Mouse (Mus musculus) small intestine, adult 2 months (tissue): ENCODE results near the gene Pde6h. TPM values are rescaled to one million over a fixed set of nuclear protein-coding genes. Genes with fewer than 3 reads are reported as not detected.

Source experiments
- H3K27ac ChIP-seq: fragments of 200-500 bp; 2 replicates; pipeline ENCODE4 v1.5.1; 2012; ENCODE audit warnings: low read depth, low read length, control low read depth, inconsistent platforms; ENCODE audit not compliant: insufficient read depth
- H3K27me3 ChIP-seq: fragments of 200-500 bp; 2 replicates; pipeline ENCODE4 v1.6.1; 2012; ENCODE audit warnings: mild to moderate bottlenecking, moderate library complexity, low read length, inconsistent platforms; ENCODE audit not compliant: control insufficient read depth, insufficient read depth
- H3K36me3 ChIP-seq: fragments of 200-500 bp; 2 replicates; pipeline ENCODE4 v1.6.1; 2012; ENCODE audit warnings: mild to moderate bottlenecking, low read length, control low read depth, inconsistent platforms; ENCODE audit not compliant: control insufficient read depth, insufficient read depth
- H3K4me1 ChIP-seq: fragments of 200-500 bp; 2 replicates; pipeline ENCODE4 v1.6.1; 2012; ENCODE audit warnings: low read length, inconsistent platforms, mixed read lengths; ENCODE audit not compliant: control insufficient read depth, insufficient read depth, insufficient read length
- H3K4me3 ChIP-seq: fragments of 200-500 bp; 2 replicates; pipeline ENCODE4 v1.5.1; 2012; ENCODE audit warnings: low read depth, mild to moderate bottlenecking, control low read depth, inconsistent platforms, low read length, moderate library complexity
- CTCF ChIP-seq: fragments of 200-500 bp; IDR thresholded peaks from 2 replicates; pipeline ENCODE4 v1.5.1; 2012; ENCODE audit warnings: low read depth, mild to moderate bottlenecking, control low read depth, inconsistent platforms, low read length, moderate library complexity, mixed read lengths; ENCODE audit not compliant: insufficient replicate concordance, insufficient read length; ENCODE audit errors: extremely low read depth
- POLR2A ChIP-seq: fragments of 200-500 bp; IDR thresholded peaks from 2 replicates; pipeline ENCODE4 v1.6.1; 2012; ENCODE audit warnings: low read depth, mild to moderate bottlenecking, control low read depth, inconsistent platforms, low read length, moderate library complexity
- WGBS: fragments of 180-500 bp; shearing (Covaris S2); methylation state at CpG from one replicate; pipeline ENCODE4 v1.1.7; 2018; 5-methylcytosine and 5-hydroxymethylcytosine counted together
- polyA plus RNA-seq: library from polyadenylated mRNA; depleted of rRNA; stranded (reverse); fragments of >200 nt; gene quantifications from 2 replicates; pipeline ENCODE4 v1.2.3, GENCODE M21; 2012

The Pde6h gene
- polyA plus RNA-seq, 1 experiment = not detected

DNA sequence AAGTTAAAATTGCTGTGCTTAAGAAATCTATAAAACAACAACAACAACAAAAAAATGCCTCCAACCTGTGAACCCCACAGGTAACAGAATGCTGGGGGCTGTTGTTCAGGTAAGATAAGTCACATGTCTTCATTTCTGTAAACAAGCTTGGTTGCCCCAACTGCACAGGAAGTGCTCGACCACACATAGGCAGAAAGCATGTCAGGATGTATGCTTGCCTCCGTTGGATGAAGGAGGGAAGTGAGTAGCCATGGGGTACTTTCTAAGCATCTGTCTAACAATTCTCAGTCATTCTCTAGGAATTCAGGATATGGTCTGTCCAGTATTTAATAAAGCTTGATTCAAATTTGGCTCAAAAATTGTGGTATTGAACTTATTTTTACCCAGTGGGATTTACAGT, 24.7 kb upstream of the Pde6h start:
- H3K4me3 ChIP-seq = no peak overlapping the region
- no peaks in the 10 kb centered on the region for H3K27me3 ChIP-seq
- WGBS = 75% methylated on average over 2 of the region's 2 CpGs
- TF ChIP-seq POLR2A (no peak), CTCF (no peak)
- no peaks in the 10 kb centered on the region for H3K36me3 ChIP-seq
- no peaks in the 10 kb centered on the region for H3K4me1 ChIP-seq
- no peak overlapping the region for H3K27ac ChIP-seq

DNA sequence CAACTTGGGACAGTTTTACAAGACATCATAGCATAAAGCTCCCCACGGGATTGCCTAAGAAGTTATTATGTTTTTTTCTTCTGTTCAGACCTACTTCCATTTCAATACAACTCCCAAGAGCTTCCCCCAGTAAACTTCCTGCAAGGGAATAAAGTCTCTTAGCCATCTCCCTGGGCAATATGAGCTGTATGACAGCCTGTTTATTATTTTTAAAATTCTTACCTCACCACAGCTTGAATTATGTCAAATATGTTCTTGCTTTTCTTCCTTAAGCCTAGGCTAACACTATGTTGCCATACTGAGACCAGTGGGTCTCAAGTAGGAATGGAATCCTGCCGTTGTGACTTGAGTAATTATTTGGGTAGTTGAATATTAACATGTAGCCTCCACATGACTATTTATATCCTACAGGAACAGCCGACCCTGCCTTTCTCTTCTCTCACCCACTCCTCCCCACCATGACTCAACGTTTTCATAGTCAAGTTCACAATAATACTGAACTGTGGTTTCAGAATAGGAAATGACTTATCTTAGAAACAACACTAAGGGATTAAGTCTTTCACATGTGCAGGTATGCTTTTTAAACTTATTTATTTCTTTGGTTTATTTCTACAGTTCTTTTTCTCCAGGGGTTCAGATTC, 23.1 kb upstream of the Pde6h start:
- TF ChIP-seq CTCF (no peak), POLR2A (no peak)
- Histone ChIP-seq H3K27me3 (no peaks in the 10 kb centered on the region), H3K27ac (no peak overlapping the region), H3K4me1 (no peaks in the 10 kb centered on the region), H3K4me3 (no peak overlapping the region), H3K36me3 (no peaks in the 10 kb centered on the region)
- 22% methylated on average over 4 of the region's 4 CpGs for WGBS

DNA sequence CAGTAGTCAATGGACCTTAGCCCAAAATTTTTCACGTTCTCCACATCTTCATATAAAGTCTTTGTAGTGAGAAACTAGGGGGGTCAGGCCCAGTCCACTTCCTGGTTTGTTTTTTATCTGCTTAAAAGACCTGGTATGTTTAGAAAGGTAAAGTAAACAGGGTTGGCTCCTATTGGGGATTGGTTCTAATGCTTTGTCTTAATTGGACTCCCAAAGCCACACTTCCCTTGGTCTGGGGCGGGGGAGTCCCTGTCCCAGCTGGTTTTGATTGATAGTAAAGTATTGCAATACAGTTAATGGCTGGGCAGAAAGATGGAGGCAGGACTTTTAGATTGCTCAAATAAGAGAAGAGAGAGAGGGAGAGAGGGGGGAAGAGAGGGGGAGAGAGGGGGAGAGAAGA, 22.6 kb upstream of the Pde6h start:
- Histone ChIP-seq H3K27me3 (no peaks in the 10 kb centered on the region), H3K4me1 (no peaks in the 10 kb centered on the region), H3K36me3 (no peaks in the 10 kb centered on the region), H3K27ac (no peak overlapping the region), H3K4me3 (no peak overlapping the region)
- TF ChIP-seq CTCF (no peak), POLR2A (no peak)
- WGBS = 63% methylated on average over 2 of the region's 2 CpGs

DNA sequence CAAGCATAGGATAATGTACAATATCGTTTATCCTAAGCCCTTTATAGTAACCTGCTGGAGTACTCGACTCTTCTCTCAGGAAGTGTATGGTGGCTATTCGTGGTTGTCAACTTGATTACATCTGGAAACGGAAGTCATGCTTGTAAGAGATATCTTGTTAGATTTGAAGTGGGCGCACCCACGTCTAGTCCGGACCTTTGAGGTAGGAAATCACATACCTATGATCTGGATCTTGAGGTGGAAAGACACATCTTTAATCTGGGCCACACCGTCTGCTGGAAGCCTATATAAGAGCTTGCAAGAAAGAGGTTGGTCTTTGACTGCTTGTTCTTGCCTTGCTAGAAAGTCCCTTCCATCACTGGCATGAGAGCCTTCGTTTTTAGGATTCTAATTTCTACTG, 21.1 kb upstream of the Pde6h start:
- no peak overlapping the region for H3K4me3 ChIP-seq
- H3K4me1 ChIP-seq = peaks cover 2% of the 10 kb centered on the region
- 79% methylated on average over 9 of the region's 9 CpGs for WGBS

DNA sequence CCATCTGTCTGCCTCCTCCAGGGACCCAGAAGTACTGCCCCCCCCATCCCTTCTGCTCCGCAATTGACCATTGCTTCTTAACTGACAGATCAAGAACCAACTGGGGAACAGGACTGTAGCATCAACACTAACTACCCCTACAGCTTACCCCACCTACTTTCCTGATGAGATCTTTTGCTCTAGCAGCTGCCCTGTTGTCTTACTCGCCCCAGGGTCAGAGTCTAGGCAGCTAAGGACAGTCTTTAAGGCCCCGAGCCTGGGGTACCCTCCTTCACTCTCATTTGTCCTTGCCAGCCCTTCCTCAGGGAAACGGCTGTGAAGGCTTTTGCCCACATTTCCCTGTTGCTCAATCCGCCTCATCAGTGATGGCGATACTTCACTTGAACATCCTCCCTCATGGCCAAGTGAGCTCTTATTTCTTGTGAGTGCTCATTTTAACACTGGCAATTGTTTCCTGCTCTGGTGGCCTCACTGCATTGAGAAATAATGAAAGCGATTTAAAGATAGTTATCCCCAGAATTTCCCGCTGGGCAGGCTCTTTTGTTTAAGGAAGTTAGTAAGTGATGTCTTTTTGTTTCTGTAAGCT, 19.7 kb upstream of the Pde6h start:
- Histone ChIP-seq H3K27ac (no peak overlapping the region), H3K4me1 (peaks cover 5% of the 10 kb centered on the region), H3K36me3 (no peaks in the 10 kb centered on the region), H3K4me3 (no peak overlapping the region), H3K27me3 (no peaks in the 10 kb centered on the region)
- WGBS = 52% methylated on average over 8 of the region's 8 CpGs
- TF ChIP-seq CTCF = no peak
- TF ChIP-seq POLR2A = no peak

More for the DNA sequence above, 21.1 kb upstream of the Pde6h start:
- Histone ChIP-seq H3K27ac (no peak overlapping the region), H3K36me3 (no peaks in the 10 kb centered on the region), H3K27me3 (no peaks in the 10 kb centered on the region)
- TF ChIP-seq POLR2A = no peak
- TF ChIP-seq CTCF = no peak

DNA sequence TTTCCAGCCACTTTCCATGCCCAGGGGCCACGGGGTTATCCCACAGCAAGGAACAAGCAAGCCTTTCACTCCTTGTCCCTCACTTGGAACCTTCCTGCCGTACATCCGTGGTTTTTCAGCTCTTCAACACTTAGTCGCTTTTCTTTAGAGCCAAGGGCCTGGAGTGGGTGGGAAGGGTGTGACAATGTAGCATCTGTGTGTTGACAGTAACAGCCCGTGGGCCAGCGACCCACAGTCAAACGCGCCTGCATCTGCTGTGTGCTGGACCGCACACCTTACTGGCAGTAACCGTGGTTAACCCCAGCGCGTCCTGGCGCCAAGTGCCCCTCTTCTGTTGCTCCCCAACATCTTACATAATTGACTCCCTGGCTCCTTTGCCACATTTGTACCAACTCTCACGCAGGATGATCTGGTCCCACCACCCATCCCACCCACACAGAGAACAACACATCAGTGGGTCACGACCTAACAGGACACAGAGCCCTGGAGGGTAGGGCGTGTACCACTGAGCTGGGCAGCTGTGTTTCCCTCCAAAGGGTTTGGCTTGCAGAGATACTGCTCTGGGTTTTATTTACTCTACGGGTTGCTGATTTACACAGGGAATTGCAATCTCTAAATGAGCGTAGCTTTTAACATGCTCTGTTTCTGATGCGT, 17.2 kb upstream of the Pde6h start:
- peaks cover 5% of the 10 kb centered on the region for H3K4me1 ChIP-seq
- H3K27me3 ChIP-seq = no peaks in the 10 kb centered on the region
- H3K27ac ChIP-seq = peak overlapping the region; percentile 38; the same call in 1 of the 2 replicates
- H3K4me3 ChIP-seq = no peak overlapping the region
- TF ChIP-seq CTCF (no peak), POLR2A (no peak)
- WGBS = 51% methylated on average over 19 of the region's 19 CpGs
- no peaks in the 10 kb centered on the region for H3K36me3 ChIP-seq

DNA sequence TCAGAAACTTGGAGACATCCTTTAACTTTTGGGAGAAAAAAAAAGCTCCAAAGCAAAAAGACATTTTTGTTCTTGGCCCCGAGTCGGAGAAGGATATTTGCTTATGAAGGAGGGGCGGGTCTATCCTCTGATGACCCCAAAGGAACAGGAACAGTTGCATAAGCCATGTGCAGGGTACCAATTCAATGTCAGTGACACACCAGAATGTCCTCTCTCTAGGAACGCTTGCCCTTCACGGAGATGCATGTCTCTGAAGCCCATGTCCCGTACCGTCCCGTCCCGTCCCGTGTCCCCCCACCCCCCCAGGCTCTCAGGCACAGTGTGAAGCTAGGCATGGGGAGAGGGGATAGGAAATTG, 16.7 kb upstream of the Pde6h start:
- no peaks in the 10 kb centered on the region for H3K27me3 ChIP-seq
- WGBS = 42% methylated on average over 10 of the region's 10 CpGs
- H3K4me3 ChIP-seq = no peak overlapping the region
- no peak for TF ChIP-seq POLR2A
- TF ChIP-seq CTCF = no peak
- peaks cover 5% of the 10 kb centered on the region for H3K4me1 ChIP-seq
- H3K36me3 ChIP-seq = no peaks in the 10 kb centered on the region
- H3K27ac ChIP-seq = peak overlapping the region; percentile 74
